Mouse (Mus musculus) brain, embryonic 18.5 days (tissue): Measurements from ENCODE around the gene Pclo.
"Not testable (repeated sequence)": the region's sequence is repeated elsewhere in the genome, so short reads cannot be mapped to it uniquely, and the experiment has no call there.

ENCODE experiments used
- DNase-seq: peaks from one replicate; pipeline ENCODE4 v3.0.0-alpha.2; 2012; ENCODE audit warnings: low read depth, low spot score

The Pclo gene

GRCm38 (mm10) chr5:14514631-14515523 is at the start of gene Pclo:
Gene Pclo (plus strand): TSS chr5:14514918.
- peak; percentile 89 for DNase-seq

- DNase-seq = not testable (repeated sequence)
Measured at GRCm38 (mm10) chr5:14494431-14494830, 20.3 kb upstream of the Pclo start.

GRCm38 (mm10) chr5:14508522-14508921 is 6.2 kb upstream of the Pclo start:
- DNase-seq = no peak

GRCm38 (mm10) chr5:14509621-14510020 is 5.1 kb upstream of the Pclo start:
- no peak for DNase-seq

- no peak for DNase-seq
Measured at GRCm38 (mm10) chr5:14518131-14518832, 3.6 kb downstream of the Pclo start.

GRCm38 (mm10) chr5:14522006-14522405 is 7.3 kb downstream of the Pclo start:
- no peak for DNase-seq

GRCm38 (mm10) chr5:14526038-14526437 is 11.3 kb downstream of the Pclo start:
- DNase-seq = no peak

GRCm38 (mm10) chr5:14527796-14528195 is 13.1 kb downstream of the Pclo start:
- DNase-seq = no peak

- DNase-seq = no peak
Measured at GRCm38 (mm10) chr5:14531906-14532305, 17.2 kb downstream of the Pclo start.

GRCm38 (mm10) chr5:14539346-14539745 is 24.6 kb downstream of the Pclo start:
- DNase-seq = no peak

GRCm38 (mm10) chr5:14539961-14540627 is 25.4 kb downstream of the Pclo start:
- DNase-seq = no peak

- no peak for DNase-seq
Measured at GRCm38 (mm10) chr5:14575626-14576025, 60.9 kb downstream of the Pclo start.

- no peak for DNase-seq
Measured at GRCm38 (mm10) chr5:14591479-14591878, 76.8 kb downstream of the Pclo start.

- no peak for DNase-seq
Measured at GRCm38 (mm10) chr5:14595426-14596013, 80.8 kb downstream of the Pclo start.

- no peak for DNase-seq
Measured at GRCm38 (mm10) chr5:14608318-14608717, 93.6 kb downstream of the Pclo start.

GRCm38 (mm10) chr5:14621146-14621545 is 106.4 kb downstream of the Pclo start:
- DNase-seq = no peak

- no peak for DNase-seq
Measured at GRCm38 (mm10) chr5:14623360-14623759, 108.6 kb downstream of the Pclo start.

- no peak for DNase-seq
Measured at GRCm38 (mm10) chr5:14641260-14641659, 126.5 kb downstream of the Pclo start.

GRCm38 (mm10) chr5:14645856-14646255 is 131.1 kb downstream of the Pclo start:
- no peak for DNase-seq

GRCm38 (mm10) chr5:14660637-14661036 is 145.9 kb downstream of the Pclo start:
- DNase-seq = no peak

GRCm38 (mm10) chr5:14662180-14662579 is 147.5 kb downstream of the Pclo start:
- no peak for DNase-seq

- DNase-seq = no peak
Measured at GRCm38 (mm10) chr5:14662603-14663002, 147.9 kb downstream of the Pclo start.
